Mouse (Mus musculus): Measurements from ENCODE around the gene Prkg1.

GRCm38 (mm10) chr19:31647492-31647891, 117.3 kb downstream of the Prkg1 start:
- TF ChIP-seq CTCF (IDR thresholded peaks at IDR 0.05; ENCODE audit: control insufficient read depth, insufficient read depth, low read length): no peak
- TF ChIP-seq POLR2A (IDR thresholded peaks at IDR 0.05; ENCODE audit: borderline replicate concordance, control insufficient read depth, low read depth, low read length): no peak

Data from bone marrow, adult 2 months (tissue).